Mouse (Mus musculus): Measurements from ENCODE around the gene Hist1h4c. TPM values are rescaled to one million over a fixed set of nuclear protein-coding genes. Genes with fewer than 3 reads are reported as not detected.

Gene Hist1h4c
- polyA plus RNA-seq, 1 experiment from 2014 or later: 2.5 TPM

Small RNAs within 50 kb of the gene (microRNA-seq; reads per million reads assigned to microRNA genes)
- gene Gm44314 (not detected), gene Gm44350 (not detected)

Other genes starting within 250 kb of the Hist1h4c start
- gene Btn1a1, start 232.6 kb downstream of the Hist1h4c start, polyA plus RNA-seq (2015; fragmentation: Nextera tagmentation; extraction: Ambion mirVana): 0.07 TPM in 1 of 2 replicates, not detected in the other
- gene Btn2a2, start 209.6 kb downstream of the Hist1h4c start, polyA plus RNA-seq (2015; fragmentation: Nextera tagmentation; extraction: Ambion mirVana): 0.12 and 0.21 TPM in 2 replicates
- gene Hist1h4h, start 167.4 kb downstream of the Hist1h4c start, polyA plus RNA-seq (2015; fragmentation: Nextera tagmentation; extraction: Ambion mirVana): 2.4 and 2.6 TPM in 2 replicates
- gene Hist1h2af, start 164.5 kb downstream of the Hist1h4c start, polyA plus RNA-seq (2015; fragmentation: Nextera tagmentation; extraction: Ambion mirVana): 0.95 TPM in 1 of 2 replicates, not detected in the other
- 1.1 and 1.3 TPM in 2 replicates for gene Hist1h3g, start 163.0 kb downstream of the Hist1h4c start, polyA plus RNA-seq (2015; fragmentation: Nextera tagmentation; extraction: Ambion mirVana)
- gene Hist1h2bh, start 155.1 kb downstream of the Hist1h4c start, polyA plus RNA-seq (2015; fragmentation: Nextera tagmentation; extraction: Ambion mirVana): 0.61 TPM in 1 of 2 replicates, not detected in the other
- not detected in 2 replicates for gene Hist1h3f, start 154.4 kb downstream of the Hist1h4c start, polyA plus RNA-seq (2015; fragmentation: Nextera tagmentation; extraction: Ambion mirVana)
- not detected in 2 replicates for gene Hist1h4f, start 146.8 kb downstream of the Hist1h4c start, polyA plus RNA-seq (2015; fragmentation: Nextera tagmentation; extraction: Ambion mirVana)
- gene Hist1h1d, start 145.2 kb downstream of the Hist1h4c start, polyA plus RNA-seq (2015; fragmentation: Nextera tagmentation; extraction: Ambion mirVana): 0.11 and 0.22 TPM in 2 replicates
- gene Hist1h3e, start 136.1 kb downstream of the Hist1h4c start, polyA plus RNA-seq (2015; fragmentation: Nextera tagmentation; extraction: Ambion mirVana): 2.0 and 3.2 TPM in 2 replicates
- gene Hist1h2ae, start 127.2 kb downstream of the Hist1h4c start, polyA plus RNA-seq (2015; fragmentation: Nextera tagmentation; extraction: Ambion mirVana): 12.3 and 18.7 TPM in 2 replicates
- 2.2 and 3.5 TPM in 2 replicates for gene Hist1h2bg, start 127.1 kb downstream of the Hist1h4c start, polyA plus RNA-seq (2015; fragmentation: Nextera tagmentation; extraction: Ambion mirVana)
- gene Hist1h2bf, start 124.3 kb downstream of the Hist1h4c start, polyA plus RNA-seq (2015; fragmentation: Nextera tagmentation; extraction: Ambion mirVana): 0.81 and 1.6 TPM in 2 replicates
- 1.2 and 1.3 TPM in 2 replicates for gene Hist1h2ad, start 124.1 kb downstream of the Hist1h4c start, polyA plus RNA-seq (2015; fragmentation: Nextera tagmentation; extraction: Ambion mirVana)
- gene Hist1h3d, start 122.7 kb downstream of the Hist1h4c start, polyA plus RNA-seq (2015; fragmentation: Nextera tagmentation; extraction: Ambion mirVana): 0.63 and 2.0 TPM in 2 replicates
- 37.3 and 43.1 TPM in 2 replicates for gene Hist1h4d, start 116.9 kb downstream of the Hist1h4c start, polyA plus RNA-seq (2015; fragmentation: Nextera tagmentation; extraction: Ambion mirVana)
- gene Hist1h2be, start 77.3 kb downstream of the Hist1h4c start, polyA plus RNA-seq (2015; fragmentation: Nextera tagmentation; extraction: Ambion mirVana): 1.6 and 2.1 TPM in 2 replicates
- 6.1 and 8.1 TPM in 2 replicates for gene Hist1h1e, start 75.9 kb downstream of the Hist1h4c start, polyA plus RNA-seq (2015; fragmentation: Nextera tagmentation; extraction: Ambion mirVana)
- gene Hist1h2ac, start 14.5 kb downstream of the Hist1h4c start, polyA plus RNA-seq (2015; fragmentation: Nextera tagmentation; extraction: Ambion mirVana): 0.40 and 0.66 TPM in 2 replicates
- gene Hist1h2bc, start 14.3 kb downstream of the Hist1h4c start, polyA plus RNA-seq (2015; fragmentation: Nextera tagmentation; extraction: Ambion mirVana): 25.7 and 28.2 TPM in 2 replicates
- gene Hist1h1t, start 2.6 kb downstream of the Hist1h4c start, polyA plus RNA-seq (2015; fragmentation: Nextera tagmentation; extraction: Ambion mirVana): not detected in 2 replicates
- 3.7 and 4.0 TPM in 2 replicates for gene Hfe, start 12.4 kb upstream of the Hist1h4c start, polyA plus RNA-seq (2015; fragmentation: Nextera tagmentation; extraction: Ambion mirVana)
- 12.5 and 13.1 TPM in 2 replicates for gene Hist1h1c, start 40.4 kb upstream of the Hist1h4c start, polyA plus RNA-seq (2015; fragmentation: Nextera tagmentation; extraction: Ambion mirVana)
- gene Hist1h3c, start 47.1 kb upstream of the Hist1h4c start, polyA plus RNA-seq (2015; fragmentation: Nextera tagmentation; extraction: Ambion mirVana): 1.5 and 2.7 TPM in 2 replicates
- not detected in 2 replicates for gene Hist1h2bb, start 48.3 kb upstream of the Hist1h4c start, polyA plus RNA-seq (2015; fragmentation: Nextera tagmentation; extraction: Ambion mirVana)
- 5.1 and 9.7 TPM in 2 replicates for gene Hist1h2ab, start 52.7 kb upstream of the Hist1h4c start, polyA plus RNA-seq (2015; fragmentation: Nextera tagmentation; extraction: Ambion mirVana)
- 0.96 and 2.3 TPM in 2 replicates for gene Hist1h3b, start 53.8 kb upstream of the Hist1h4c start, polyA plus RNA-seq (2015; fragmentation: Nextera tagmentation; extraction: Ambion mirVana)
- gene Hist1h4b, start 58.6 kb upstream of the Hist1h4c start, polyA plus RNA-seq (2015; fragmentation: Nextera tagmentation; extraction: Ambion mirVana): 2.3 TPM in 1 of 2 replicates, not detected in the other
- 1.1 TPM in 1 of 2 replicates, not detected in the other for gene Hist1h4a, start 62.8 kb upstream of the Hist1h4c start, polyA plus RNA-seq (2015; fragmentation: Nextera tagmentation; extraction: Ambion mirVana)
- 1.1 and 1.5 TPM in 2 replicates for gene Hist1h3a, start 63.9 kb upstream of the Hist1h4c start, polyA plus RNA-seq (2015; fragmentation: Nextera tagmentation; extraction: Ambion mirVana)
- not detected in 2 replicates for gene Hist1h1a, start 65.2 kb upstream of the Hist1h4c start, polyA plus RNA-seq (2015; fragmentation: Nextera tagmentation; extraction: Ambion mirVana)
- not detected in 2 replicates for gene Trim38, start 71.5 kb upstream of the Hist1h4c start, polyA plus RNA-seq (2015; fragmentation: Nextera tagmentation; extraction: Ambion mirVana)
- gene Slc17a2, start 108.5 kb upstream of the Hist1h4c start, polyA plus RNA-seq (2015; fragmentation: Nextera tagmentation; extraction: Ambion mirVana): not detected in 2 replicates
- not detected in 2 replicates for gene Slc17a3, start 141.0 kb upstream of the Hist1h4c start, polyA plus RNA-seq (2015; fragmentation: Nextera tagmentation; extraction: Ambion mirVana)
- gene Slc17a1, start 169.3 kb upstream of the Hist1h4c start, polyA plus RNA-seq (2015; fragmentation: Nextera tagmentation; extraction: Ambion mirVana): not detected in 2 replicates
- 0.08 and 0.13 TPM in 2 replicates for gene Slc17a4, start 216.6 kb upstream of the Hist1h4c start, polyA plus RNA-seq (2015; fragmentation: Nextera tagmentation; extraction: Ambion mirVana)
- not detected in 2 replicates for gene Hist1h2ba, start 235.7 kb upstream of the Hist1h4c start, polyA plus RNA-seq (2015; fragmentation: Nextera tagmentation; extraction: Ambion mirVana)
- gene Hist1h2aa, start 236.0 kb upstream of the Hist1h4c start, polyA plus RNA-seq (2015; fragmentation: Nextera tagmentation; extraction: Ambion mirVana): not detected in 2 replicates